In genomic region chr8:86063411-86063810, GRCm38 (mm10) we compare ENCODE assay signal across 16 mouse cellular contexts.
DNase-seq lines count a peak whose midpoint lies in the region; ATAC-seq lines count a peak whose summit lies in the region.
"Had no signal": no experiment of that assay in that cellular context is flagged by ENCODE, and none has a peak within 500 bp of the region (broad histone marks: within the 10 kb centered on the region; RNA-seq: fewer than 3 reads in every experiment).

No protein-coding gene starts in this region.

- H3K4me3 ChIP-seq in kidney, embryonic 15.5 days (replicated peaks): no peak overlapping the region
- H3K4me3 ChIP-seq: forebrain, embryonic 13.5 days; heart, embryonic 12.5 days; hindbrain, embryonic 15.5 days had no signal

- ATAC-seq in kidney, embryonic 15.5 days (replicated peaks; ENCODE audit: low FRiP score): no peak
- ATAC-seq: forebrain, embryonic 13.5 days; forebrain, postnatal 0 days; intestine, embryonic 16.5 days had no signal

- no peak overlapping the region for H3K9ac ChIP-seq in kidney, embryonic 15.5 days
- H3K9ac ChIP-seq: forebrain, embryonic 13.5 days; forebrain, postnatal 0 days; heart, embryonic 12.5 days; hindbrain, embryonic 15.5 days had no signal

- no peaks in the 10 kb centered on the region for H3K4me1 ChIP-seq in kidney, embryonic 15.5 days
- H3K4me1 ChIP-seq: forebrain, embryonic 13.5 days; heart, embryonic 12.5 days; hindbrain, embryonic 15.5 days had no signal

- no peaks in the 10 kb centered on the region for H3K27me3 ChIP-seq in kidney, embryonic 15.5 days
- H3K27me3 ChIP-seq: forebrain, embryonic 13.5 days; heart, embryonic 12.5 days; hindbrain, embryonic 15.5 days had no signal

- H3K27ac ChIP-seq in kidney, embryonic 15.5 days: no peak overlapping the region
- H3K27ac ChIP-seq: forebrain, embryonic 13.5 days; hindbrain, embryonic 15.5 days had no signal

- H3K9me3 ChIP-seq in kidney, embryonic 15.5 days (replicated peaks): no peaks in the 10 kb centered on the region
- H3K9me3 ChIP-seq: forebrain, embryonic 13.5 days; hindbrain, embryonic 15.5 days had no signal

- H3K36me3 ChIP-seq in kidney, embryonic 15.5 days: peaks cover 34% of the 10 kb centered on the region
- H3K36me3 ChIP-seq: hindbrain, embryonic 15.5 days had no signal

- peak; percentile 68 for DNase-seq in cerebellum, adult 11-12 months
- no peak for DNase-seq in cerebellum, postnatal 4 days (ENCODE audit: low spot score in 2 of 2)
- DNase-seq in right cerebral cortex, postnatal 10 days (ENCODE audit: low spot score in 2 of 2): peak; percentile 35 to 50
- DNase-seq in right cerebral cortex, adult 18-20 months: no peak
- peak; percentile 75 to 82 for DNase-seq in cerebellum, postnatal 10 days
- no peak for DNase-seq in kidney, adult 11 months
- DNase-seq in embryo, embryonic 10.5 days (ENCODE audit: low spot score): no peak
- DNase-seq: adrenal gland, postnatal 10 days; forebrain, postnatal 0 days; gastrocnemius, postnatal 14 days; heart, postnatal 36 days had no signal

- 100% methylated on average over 2 of the region's 2 CpGs for WGBS in kidney, embryonic 15.5 days

- H3K4me2 ChIP-seq in kidney, embryonic 15.5 days: no peak overlapping the region
- H3K4me2 ChIP-seq: forebrain, embryonic 13.5 days; heart, embryonic 12.5 days; hindbrain, embryonic 15.5 days had no signal

Comparison
In these comparisons a context has a peak if more than half of its experiments do, and no peak if none do; other contexts are left out.
1. DNase-seq: peak in cerebellum, adult 11-12 months (single experiment), right cerebral cortex, postnatal 10 days (2 of 2) and cerebellum, postnatal 10 days (2 of 2); none in cerebellum, postnatal 4 days (0 of 2), right cerebral cortex, adult 18-20 months (single experiment), kidney, adult 11 months (single experiment) and embryo, embryonic 10.5 days (single experiment).